Mouse (Mus musculus) NIH3T3 (cell line): ENCODE measurements around the gene Sox6.
A peak's percentile ranks its signal among the peaks of the same experiment; 100 is the strongest.

Source experiments
- DNase-seq: peaks from one replicate; pipeline ENCODE4 v3.0.0-alpha.2; 2012; ENCODE audit warnings: low read depth

Sox6 gene

GRCm38 (mm10) chr7:115830938-115831873 is 207.4 kb downstream of the Sox6 start:
- no peak for DNase-seq

- no peak for DNase-seq
Measured at GRCm38 (mm10) chr7:115830366-115830765, 208.2 kb downstream of the Sox6 start.

- DNase-seq: no peak
Measured at GRCm38 (mm10) chr7:115829756-115830155, 208.8 kb downstream of the Sox6 start.

GRCm38 (mm10) chr7:115829260-115829659 is 209.3 kb downstream of the Sox6 start:
- no peak for DNase-seq

GRCm38 (mm10) chr7:115825295-115825694 is 213.3 kb downstream of the Sox6 start:
- DNase-seq: peak; percentile 2

GRCm38 (mm10) chr7:115824621-115825256 is 213.9 kb downstream of the Sox6 start:
- no peak for DNase-seq

- no peak for DNase-seq
Measured at GRCm38 (mm10) chr7:115819136-115819535, 219.5 kb downstream of the Sox6 start.

- DNase-seq: no peak
Measured at GRCm38 (mm10) chr7:115803256-115803655, 235.3 kb downstream of the Sox6 start.

- no peak for DNase-seq
Measured at GRCm38 (mm10) chr7:115794139-115794858, 244.3 kb downstream of the Sox6 start.

- no peak for DNase-seq
Measured at GRCm38 (mm10) chr7:115792841-115793240, 245.8 kb downstream of the Sox6 start.

- DNase-seq: no peak
Measured at GRCm38 (mm10) chr7:115789116-115789823, 249.3 kb downstream of the Sox6 start.

- no peak for DNase-seq
Measured at GRCm38 (mm10) chr7:115783982-115784917, 254.3 kb downstream of the Sox6 start.

GRCm38 (mm10) chr7:115780148-115780547 is 258.4 kb downstream of the Sox6 start:
- no peak for DNase-seq

- DNase-seq: no peak
Measured at GRCm38 (mm10) chr7:115779544-115779943, 259.1 kb downstream of the Sox6 start.

- no peak for DNase-seq
Measured at GRCm38 (mm10) chr7:115776736-115777135, 261.9 kb downstream of the Sox6 start.

- DNase-seq: no peak
Measured at GRCm38 (mm10) chr7:115776324-115776723, 262.3 kb downstream of the Sox6 start.

- DNase-seq: no peak
Measured at GRCm38 (mm10) chr7:115766316-115766715, 272.3 kb downstream of the Sox6 start.

GRCm38 (mm10) chr7:115763851-115764250 is 274.7 kb downstream of the Sox6 start:
- no peak for DNase-seq

GRCm38 (mm10) chr7:115758172-115758571 is 280.4 kb downstream of the Sox6 start:
- DNase-seq: no peak

- DNase-seq: no peak
Measured at GRCm38 (mm10) chr7:115755272-115755671, 283.3 kb downstream of the Sox6 start.

GRCm38 (mm10) chr7:115754216-115754615 is 284.4 kb downstream of the Sox6 start:
- no peak for DNase-seq
